Mouse (Mus musculus) forebrain, embryonic 15.5 days (tissue): ENCODE data around the gene Ndufc2. TPM values are rescaled to one million over a fixed set of nuclear protein-coding genes. Genes with fewer than 3 reads are reported as not detected.
A peak's percentile ranks its signal among the peaks of the same experiment; 100 is the strongest.

Source experiments
- ATAC-seq: fragments of 200-750 bp; cut with Nextera tagmentation; replicated peaks from 2 replicates; pipeline ENCODE4 v1.8.0; 2017; ENCODE audit warnings: mild to moderate bottlenecking, moderate TSS enrichment, moderate library complexity
- H3K27ac ChIP-seq: fragments of 300-500 bp; sonication (generic); replicated peaks from 2 replicates; pipeline ENCODE4 v1.5.1; 2015; ENCODE audit warnings: mild to moderate bottlenecking, inconsistent platforms
- H3K27me3 ChIP-seq: fragments of 300-500 bp; sonication (generic); 2 replicates; pipeline ENCODE4 v1.6.1; 2015; ENCODE audit warnings: inconsistent platforms
- H3K36me3 ChIP-seq: fragments of 300-500 bp; sonication (generic); 2 replicates; pipeline ENCODE4 v1.6.1; 2015; ENCODE audit warnings: mild to moderate bottlenecking, inconsistent platforms
- H3K4me1 ChIP-seq: fragments of 300-500 bp; sonication (generic); 2 replicates; pipeline ENCODE4 v1.6.1; 2015; ENCODE audit warnings: inconsistent platforms
- H3K4me2 ChIP-seq: fragments of 300-500 bp; sonication (generic); replicated peaks from 2 replicates; pipeline ENCODE4 v1.6.1; 2015; ENCODE audit warnings: mild to moderate bottlenecking, inconsistent platforms
- H3K4me3 ChIP-seq: fragments of 300-500 bp; sonication (generic); 2 replicates; pipeline ENCODE4 v1.5.1; 2015; ENCODE audit warnings: mild to moderate bottlenecking, inconsistent platforms
- H3K9ac ChIP-seq: fragments of 300-500 bp; sonication (generic); replicated peaks from 2 replicates; pipeline ENCODE4 v1.6.1; 2015; ENCODE audit warnings: mild to moderate bottlenecking, inconsistent platforms
- H3K9me3 ChIP-seq: fragments of 300-500 bp; sonication (generic); 2 replicates; pipeline ENCODE4 v1.6.1; 2016; ENCODE audit warnings: inconsistent platforms
- WGBS: fragments of 180-500 bp; shearing (Covaris S2); methylation state at CpG from one replicate; pipeline ENCODE4 v1.1.7; 2015; ENCODE audit warnings: mixed read lengths; 5-methylcytosine and 5-hydroxymethylcytosine counted together
- polyA plus RNA-seq: library from polyadenylated mRNA; unstranded; fragments of >200 nt; fragmentation: Nextera tagmentation; extraction: Ambion mirVana; gene quantifications from 2 replicates; pipeline ENCODE4 v1.2.1, GENCODE M21; 2015

The Ndufc2 gene
- polyA plus RNA-seq, 1 experiment from 2014 or later: 460 TPM

GRCm38 (mm10) chr7:97391293-97392078, 8.3 kb upstream of the Ndufc2 start:
- peak overlapping the region; percentile 82 for H3K27ac ChIP-seq
- no peak overlapping the region for H3K4me3 ChIP-seq
- H3K9ac ChIP-seq: no peak overlapping the region
- H3K9me3 ChIP-seq: no peaks in the 10 kb centered on the region
- WGBS: 28% methylated on average over 13 of the region's 13 CpGs
- peaks cover 23% of the 10 kb centered on the region for H3K4me1 ChIP-seq
- H3K27me3 ChIP-seq: no peaks in the 10 kb centered on the region
- 0 out of 2 replicates have a peak, but pooled peaks cover 8% of the 10 kb centered on the region for H3K36me3 ChIP-seq
- ATAC-seq: peak; percentile 93
- H3K4me2 ChIP-seq: no peak overlapping the region

GRCm38 (mm10) chr7:97392079-97392445, 7.7 kb upstream of the Ndufc2 start:
- Histone ChIP-seq H3K36me3 (0 out of 2 replicates have a peak, but pooled peaks cover 8% of the 10 kb centered on the region), H3K4me3 (no peak overlapping the region), H3K4me2 (no peak overlapping the region), H3K27ac (peak overlapping the region; percentile 82), H3K4me1 (peaks cover 17% of the 10 kb centered on the region), H3K9me3 (no peaks in the 10 kb centered on the region), H3K9ac (no peak overlapping the region), H3K27me3 (no peaks in the 10 kb centered on the region)
- peak; percentile 15; the same call in 1 of the 2 replicates for ATAC-seq
- 50% methylated on average over 6 of the region's 6 CpGs for WGBS

- Histone ChIP-seq H3K9me3 (no peaks in the 10 kb centered on the region), H3K4me3 (no peak overlapping the region), H3K4me2 (no peak overlapping the region), H3K9ac (no peak overlapping the region), H3K4me1 (peaks cover 12% of the 10 kb centered on the region), H3K27me3 (no peaks in the 10 kb centered on the region), H3K36me3 (0 out of 2 replicates have a peak, but pooled peaks cover 3% of the 10 kb centered on the region), H3K27ac (no peak overlapping the region)
- 74% methylated on average over 2 of the region's 2 CpGs for WGBS
- no peak for ATAC-seq
Measured at GRCm38 (mm10) chr7:97394375-97394774, 5.4 kb upstream of the Ndufc2 start.

- no peaks in the 10 kb centered on the region for H3K36me3 ChIP-seq
- no peak for ATAC-seq
- WGBS: 84% methylated on average over 6 of the region's 6 CpGs
- no peaks in the 10 kb centered on the region for H3K9me3 ChIP-seq
- H3K27me3 ChIP-seq: no peaks in the 10 kb centered on the region
- H3K4me2 ChIP-seq: no peak overlapping the region
- no peak overlapping the region for H3K27ac ChIP-seq
- no peak overlapping the region for H3K4me3 ChIP-seq
- H3K9ac ChIP-seq: no peak overlapping the region
- H3K4me1 ChIP-seq: peaks cover 23% of the 10 kb centered on the region
Measured at GRCm38 (mm10) chr7:97398943-97399342, 860 bp upstream of the Ndufc2 start.

DNA sequence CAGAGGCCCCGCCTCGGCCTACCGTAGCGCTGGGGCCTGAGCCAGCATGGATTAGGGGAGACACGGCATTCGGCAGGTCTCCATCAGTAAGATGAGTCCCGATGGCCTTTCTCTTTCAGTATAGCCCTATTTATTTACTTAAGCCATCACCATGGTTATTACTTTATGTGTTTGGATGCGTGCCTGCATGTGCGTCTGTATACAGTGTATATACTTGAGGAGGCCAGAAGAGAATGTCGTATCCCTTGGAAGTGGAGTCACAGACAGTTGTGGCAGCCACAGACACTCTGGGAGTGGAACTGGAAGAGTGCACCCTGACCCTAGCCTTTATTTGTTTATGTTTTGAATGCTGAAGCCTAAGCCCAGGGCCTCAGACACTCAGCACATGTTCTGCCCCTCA, 7.3 kb downstream of the Ndufc2 start:
- H3K4me1 ChIP-seq: peaks cover 4% of the 10 kb centered on the region; the same call in 1 of the 2 replicates
- 78% methylated on average over 10 of the region's 10 CpGs for WGBS
- no peak overlapping the region for H3K4me2 ChIP-seq
- no peak overlapping the region for H3K4me3 ChIP-seq
- H3K36me3 ChIP-seq: peaks cover 37% of the 10 kb centered on the region
- H3K27me3 ChIP-seq: no peaks in the 10 kb centered on the region
- no peak overlapping the region for H3K27ac ChIP-seq
- H3K9ac ChIP-seq: no peak overlapping the region
- no peak for ATAC-seq
- no peaks in the 10 kb centered on the region for H3K9me3 ChIP-seq

- H3K4me1 ChIP-seq: no peaks in the 10 kb centered on the region
- no peak for ATAC-seq
- no peak overlapping the region for H3K4me3 ChIP-seq
- 88% methylated on average over 2 of the region's 2 CpGs for WGBS
- H3K9ac ChIP-seq: no peak overlapping the region
- H3K27me3 ChIP-seq: no peaks in the 10 kb centered on the region
- H3K36me3 ChIP-seq: peaks cover 42% of the 10 kb centered on the region
- H3K9me3 ChIP-seq: no peaks in the 10 kb centered on the region
- H3K4me2 ChIP-seq: no peak overlapping the region
- H3K27ac ChIP-seq: no peak overlapping the region
Measured at GRCm38 (mm10) chr7:97411106-97411505, 11.3 kb downstream of the Ndufc2 start.

DNA sequence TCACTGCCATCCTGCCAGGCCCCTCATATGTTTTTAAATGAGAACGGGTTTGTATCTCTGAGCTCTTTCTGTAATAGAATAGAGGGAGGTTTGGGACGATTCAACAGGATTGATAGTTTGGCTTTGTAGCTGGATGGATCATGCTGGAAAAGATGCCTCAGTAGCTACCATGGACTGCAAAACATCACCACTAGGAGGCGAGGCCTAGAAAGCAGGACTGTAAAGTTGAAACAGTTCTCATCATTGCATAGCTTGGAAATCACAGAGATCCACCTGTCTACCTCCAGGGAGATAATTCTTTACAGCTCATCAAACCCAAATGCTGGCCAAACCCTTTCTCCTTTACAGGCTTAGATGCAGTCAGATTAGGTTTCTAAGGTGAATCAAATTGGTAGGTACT, 11.8 kb downstream of the Ndufc2 start:
- H3K9me3 ChIP-seq: no peaks in the 10 kb centered on the region
- no peaks in the 10 kb centered on the region for H3K4me1 ChIP-seq
- 89% methylated on average over 3 of the region's 3 CpGs for WGBS
- H3K36me3 ChIP-seq: peaks cover 42% of the 10 kb centered on the region
- H3K4me2 ChIP-seq: no peak overlapping the region
- no peak overlapping the region for H3K4me3 ChIP-seq
- H3K9ac ChIP-seq: no peak overlapping the region
- no peak for ATAC-seq
- no peaks in the 10 kb centered on the region for H3K27me3 ChIP-seq
- H3K27ac ChIP-seq: no peak overlapping the region

DNA sequence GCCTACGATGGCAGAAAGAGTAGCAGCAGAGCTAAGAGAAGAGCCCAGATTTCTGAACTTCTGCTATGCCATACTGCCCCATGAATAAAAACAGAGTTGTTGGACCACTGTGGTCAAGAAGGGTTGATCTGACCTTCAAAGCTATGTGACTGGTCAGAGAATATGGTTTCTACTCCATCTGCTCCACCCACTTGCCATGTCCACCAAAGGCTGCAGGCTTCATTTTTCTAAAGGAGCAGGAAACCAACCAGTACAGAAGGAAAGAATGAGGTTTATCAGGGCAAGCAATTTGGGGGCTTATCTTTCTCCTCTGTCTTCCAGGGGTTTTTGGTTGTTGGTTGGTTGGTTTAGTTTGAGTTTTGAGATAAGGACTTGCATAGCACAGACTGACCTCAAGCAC, 14.2 kb downstream of the Ndufc2 start:
- no peak for ATAC-seq
- WGBS: 94% methylated on average over 1 of the region's 1 CpGs
- no peak overlapping the region for H3K4me2 ChIP-seq
- H3K27ac ChIP-seq: no peak overlapping the region
- H3K27me3 ChIP-seq: no peaks in the 10 kb centered on the region
- peaks cover 9% of the 10 kb centered on the region for H3K4me1 ChIP-seq
- H3K9me3 ChIP-seq: no peaks in the 10 kb centered on the region
- peaks cover 30% of the 10 kb centered on the region for H3K36me3 ChIP-seq
- no peak overlapping the region for H3K4me3 ChIP-seq
- no peak overlapping the region for H3K9ac ChIP-seq

- 86% methylated on average over 1 of the region's 1 CpGs for WGBS
- peaks cover 26% of the 10 kb centered on the region for H3K36me3 ChIP-seq
- H3K4me3 ChIP-seq: no peak overlapping the region
- ATAC-seq: no peak
- H3K4me1 ChIP-seq: peaks cover 9% of the 10 kb centered on the region
- H3K9ac ChIP-seq: no peak overlapping the region
- H3K4me2 ChIP-seq: no peak overlapping the region
- no peak overlapping the region for H3K27ac ChIP-seq
- H3K27me3 ChIP-seq: no peaks in the 10 kb centered on the region
- no peaks in the 10 kb centered on the region for H3K9me3 ChIP-seq
Measured at GRCm38 (mm10) chr7:97414426-97414825, 14.6 kb downstream of the Ndufc2 start.

- Histone ChIP-seq H3K4me1 (peaks cover 9% of the 10 kb centered on the region), H3K27ac (no peak overlapping the region), H3K9me3 (no peaks in the 10 kb centered on the region), H3K9ac (no peak overlapping the region), H3K36me3 (peaks cover 19% of the 10 kb centered on the region), H3K4me3 (no peak overlapping the region), H3K4me2 (no peak overlapping the region), H3K27me3 (no peaks in the 10 kb centered on the region)
- ATAC-seq: no peak
- WGBS: 61% methylated on average over 9 of the region's 9 CpGs
Measured at GRCm38 (mm10) chr7:97414915-97415687, 15.3 kb downstream of the Ndufc2 start.

GRCm38 (mm10) chr7:97416473-97416872, 16.7 kb downstream of the Ndufc2 start:
- ATAC-seq: no peak

More at GRCm38 (mm10) chr7:97416473-97416872, 16.7 kb downstream of the Ndufc2 start:
- peaks cover 18% of the 10 kb centered on the region for H3K4me1 ChIP-seq
- no peak overlapping the region for H3K4me2 ChIP-seq
- H3K27me3 ChIP-seq: no peaks in the 10 kb centered on the region
- 95% methylated on average over 4 of the region's 4 CpGs for WGBS
- no peak overlapping the region for H3K4me3 ChIP-seq
- H3K27ac ChIP-seq: no peak overlapping the region
- H3K36me3 ChIP-seq: peaks cover 9% of the 10 kb centered on the region
- no peaks in the 10 kb centered on the region for H3K9me3 ChIP-seq
- H3K9ac ChIP-seq: no peak overlapping the region
